In genomic region chr8:60594761-60595160, GRCm38 (mm10) we compare ENCODE assay signal across 8 mouse cellular contexts. TPM values are rescaled to one million over a fixed set of nuclear protein-coding genes. Genes with fewer than 3 reads are reported as not detected.
A peak's percentile ranks its signal among the peaks of the same experiment; 100 is the strongest.
DNase-seq lines count a peak whose midpoint lies in the region; TF ChIP-seq lines count a peak whose summit lies in the region.

No protein-coding gene starts in this region.

- DNase-seq in adrenal gland, adult 2 months, result peak; percentile 20
- no peak for DNase-seq in adrenal gland, adult 8-10 months
- DNase-seq in left cerebral cortex, postnatal 25 days (ENCODE audit: low spot score in 2 of 2), result peak; percentile 27 to 55
- no peak for DNase-seq in left cerebral cortex, adult 8-10 months (ENCODE audit: low spot score in 2 of 2)
- DNase-seq in brain, embryonic 14.5 days (ENCODE audit: low read depth), result peak; percentile 7
- peak; percentile 64 for DNase-seq in kidney, postnatal 10 days
- peak; percentile 11 for DNase-seq in retina, postnatal 1 day
- DNase-seq in gastrocnemius, postnatal 36 days, result no peak

- intact Hi-C loops in left cerebral cortex, postnatal 25 days (cut with DNase I), result loop anchor here (5.0 kb wide), 1 partner anchor 87 kb away; the partner anchor contains the start of gene Aadat
- intact Hi-C loops in gastrocnemius, postnatal 36 days (cut with DNase I), result no loop called here

- TF ChIP-seq POLR2A in brain, embryonic 14.5 days (IDR thresholded peaks at IDR 0.05; ENCODE audit: borderline replicate concordance, extremely low read depth, insufficient read depth, insufficient read length, poor library complexity, severe bottlenecking), result no peak

- peak; percentile 40; the same call in 1 of the 2 replicates for TF ChIP-seq CTCF in brain, embryonic 14.5 days (IDR thresholded peaks at IDR 0.05; ENCODE audit: borderline replicate concordance, extremely low read depth, insufficient read depth, insufficient read length)

RNA-seq across cellular contexts. Expression of gene Mfap3l, which starts 37.9 kb away (rescaled TPM):
- total RNA-seq in adrenal gland, adult 2 months (2021), result 1 to 10 TPM; 2.8 to 3.0 TPM
- 0.15 and 0.43 TPM in 2 replicates for polyA plus RNA-seq in adrenal gland, adult 2 months (2012; rRNA removed)
- 1 to 10 TPM; 2.7 to 4.5 (median 3.6) TPM for total RNA-seq in adrenal gland, adult 8-10 months (2022)
- total RNA-seq in left cerebral cortex, postnatal 25 days (2021), result 10 to 100 TPM; 49.8 to 57.8 TPM
- 10 to 100 TPM; 56.4 to 59.5 (median 56.5) TPM for total RNA-seq in left cerebral cortex, adult 8-10 months (2022)
- 2.1 and 4.0 TPM in 2 replicates for polyA plus RNA-seq in brain, embryonic 14.5 days (2012; rRNA removed)
- 1 to 10 TPM; 3.6 to 3.7 TPM for total RNA-seq in gastrocnemius, postnatal 36 days (2021)

Comparison
In these comparisons a context has a peak if more than half of its experiments do, and no peak if none do; other contexts are left out.
1. DNase-seq: peak in adrenal gland, adult 2 months (single experiment), left cerebral cortex, postnatal 25 days (2 of 2), brain, embryonic 14.5 days (single experiment), kidney, postnatal 10 days (single experiment) and retina, postnatal 1 day (single experiment); none in adrenal gland, adult 8-10 months (single experiment), left cerebral cortex, adult 8-10 months (0 of 2) and gastrocnemius, postnatal 36 days (0 of 2).
2. RNA of gene Mfap3l, which starts 37.9 kb away (total RNA-seq): 49.8 to 57.8 TPM in left cerebral cortex, postnatal 25 days and 56.4 to 59.5 TPM in left cerebral cortex, adult 8-10 months; 3.6 to 3.7 TPM in gastrocnemius, postnatal 36 days, 2.7 to 4.5 TPM in adrenal gland, adult 8-10 months and 2.8 to 3.0 TPM in adrenal gland, adult 2 months; every median in the first group is over 4 times any median in the second.